Mouse (Mus musculus) intestine, postnatal 0 days (tissue): ENCODE measurements at regions not wholly inside any gene's neighbourhood (a gene's known extent, or its start where the extent isn't known, plus 50 kb on each side); places are given as distances from the start of the nearest gene placed in this dataset.
A peak's percentile ranks its signal among the peaks of the same experiment; 100 is the strongest.

Experiments used
- ATAC-seq: fragments of 200-750 bp; cut with Nextera tagmentation; 2 replicates; pipeline ENCODE4 v1.8.0; 2017; ENCODE audit warnings: mild to moderate bottlenecking, moderate TSS enrichment, moderate library complexity
- H3K27ac ChIP-seq: fragments of 300-500 bp; sonication (generic); 2 replicates; pipeline ENCODE4 v1.5.1; 2014; ENCODE audit warnings: mild to moderate bottlenecking, low read depth, low read length, moderate library complexity
- H3K27me3 ChIP-seq: fragments of 300-500 bp; sonication (generic); replicated peaks from 2 replicates; pipeline ENCODE4 v1.6.1; 2014; ENCODE audit warnings: low read length, mixed read lengths; ENCODE audit not compliant: control insufficient read depth, insufficient read depth
- H3K36me3 ChIP-seq: fragments of 300-500 bp; sonication (generic); 2 replicates; pipeline ENCODE4 v1.6.1; 2014; ENCODE audit warnings: mild to moderate bottlenecking, moderate library complexity; ENCODE audit not compliant: control insufficient read depth, insufficient read depth
- H3K4me1 ChIP-seq: fragments of 300-500 bp; sonication (generic); replicated peaks from 2 replicates; pipeline ENCODE4 v1.6.1; 2014; ENCODE audit warnings: antibody characterized with exemption, low read length, mixed read lengths; ENCODE audit not compliant: control insufficient read depth, insufficient read depth
- H3K4me2 ChIP-seq: fragments of 300-500 bp; sonication (generic); replicated peaks from 2 replicates; pipeline ENCODE4 v1.6.1; 2014; ENCODE audit warnings: low read depth, mild to moderate bottlenecking, moderate library complexity
- H3K4me3 ChIP-seq: fragments of 300-500 bp; sonication (generic); 2 replicates; pipeline ENCODE4 v1.5.1; 2014; ENCODE audit warnings: low read depth, low read length
- H3K9ac ChIP-seq: fragments of 300-500 bp; sonication (generic); 2 replicates; pipeline ENCODE4 v1.6.1; 2014; ENCODE audit warnings: mild to moderate bottlenecking, low read depth, low read length
- H3K9me3 ChIP-seq: fragments of 300-500 bp; sonication (generic); 2 replicates; pipeline ENCODE4 v1.6.1; 2016; ENCODE audit warnings: mixed run types; ENCODE audit not compliant: control insufficient read depth
- CTCF ChIP-seq: sonication (generic); IDR thresholded peaks from 2 replicates; pipeline ENCODE4 v1.5.1; 2016; ENCODE audit warnings: low read depth, mild to moderate bottlenecking, control low read depth, antibody characterized with exemption, moderate library complexity
- WGBS: fragments of 180-500 bp; shearing (Covaris S2); extraction: QIAGEN DNeasy Blood & Tissue Kit; methylation state at CpG from one replicate; pipeline ENCODE4 v1.1.7; 2014; 5-methylcytosine and 5-hydroxymethylcytosine counted together

DNA sequence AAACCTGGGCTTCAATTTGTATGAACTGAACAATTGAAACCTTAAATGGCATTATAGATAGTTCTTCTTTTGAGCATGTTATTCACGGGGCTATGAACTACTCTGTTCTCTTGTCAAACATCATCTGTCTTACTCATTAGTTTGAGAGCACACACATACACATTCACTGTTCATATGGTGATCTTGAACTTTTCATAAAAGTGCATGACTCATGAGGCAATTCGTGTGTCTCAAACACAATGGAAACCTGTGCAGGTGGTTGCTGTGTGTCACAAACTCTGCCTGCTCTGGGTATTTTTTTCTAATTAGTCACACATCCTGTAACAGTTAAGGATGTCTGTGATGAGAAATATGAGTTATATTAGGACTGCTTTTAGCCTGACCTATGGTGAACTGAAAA lies 79.8 kb upstream of the Itprid2 start:
- no peak overlapping the region for H3K4me3 ChIP-seq
- H3K9me3 ChIP-seq, result no peaks in the 10 kb centered on the region
- no peak overlapping the region for H3K9ac ChIP-seq
- ATAC-seq, result no peak
- no peak for TF ChIP-seq CTCF
- H3K4me1 ChIP-seq, result no peaks in the 10 kb centered on the region
- no peaks in the 10 kb centered on the region for H3K27me3 ChIP-seq
- H3K27ac ChIP-seq, result no peak overlapping the region
- H3K36me3 ChIP-seq, result no peaks in the 10 kb centered on the region
- WGBS, result 62% methylated on average over 2 of the region's 2 CpGs
- no peak overlapping the region for H3K4me2 ChIP-seq

DNA sequence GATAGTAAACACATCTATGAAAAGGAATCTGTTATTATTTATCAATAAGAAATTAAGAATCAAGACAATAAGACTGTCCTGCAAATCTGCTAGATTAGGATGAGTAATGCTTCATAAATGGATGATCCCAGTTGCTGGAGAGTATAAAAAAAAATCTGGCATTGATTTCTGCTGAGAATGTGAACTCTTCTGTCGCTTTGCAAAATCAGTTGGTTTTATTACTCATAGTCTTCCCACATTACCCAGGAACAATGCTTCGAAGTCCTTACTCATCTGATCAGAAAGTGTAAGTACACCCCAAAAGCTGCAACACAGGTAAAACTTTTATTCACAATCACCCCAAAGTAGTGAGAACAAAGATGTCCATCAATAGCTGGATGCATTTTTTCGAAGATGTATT lies 77.8 kb upstream of the Itprid2 start:
- no peaks in the 10 kb centered on the region for H3K9me3 ChIP-seq
- 88% methylated on average over 3 of the region's 3 CpGs for WGBS
- no peak overlapping the region for H3K27ac ChIP-seq
- no peaks in the 10 kb centered on the region for H3K4me1 ChIP-seq
- no peak overlapping the region for H3K4me2 ChIP-seq
- H3K4me3 ChIP-seq, result no peak overlapping the region
- no peak overlapping the region for H3K9ac ChIP-seq
- no peak for TF ChIP-seq CTCF
- no peak for ATAC-seq
- no peaks in the 10 kb centered on the region for H3K27me3 ChIP-seq
- no peaks in the 10 kb centered on the region for H3K36me3 ChIP-seq

DNA sequence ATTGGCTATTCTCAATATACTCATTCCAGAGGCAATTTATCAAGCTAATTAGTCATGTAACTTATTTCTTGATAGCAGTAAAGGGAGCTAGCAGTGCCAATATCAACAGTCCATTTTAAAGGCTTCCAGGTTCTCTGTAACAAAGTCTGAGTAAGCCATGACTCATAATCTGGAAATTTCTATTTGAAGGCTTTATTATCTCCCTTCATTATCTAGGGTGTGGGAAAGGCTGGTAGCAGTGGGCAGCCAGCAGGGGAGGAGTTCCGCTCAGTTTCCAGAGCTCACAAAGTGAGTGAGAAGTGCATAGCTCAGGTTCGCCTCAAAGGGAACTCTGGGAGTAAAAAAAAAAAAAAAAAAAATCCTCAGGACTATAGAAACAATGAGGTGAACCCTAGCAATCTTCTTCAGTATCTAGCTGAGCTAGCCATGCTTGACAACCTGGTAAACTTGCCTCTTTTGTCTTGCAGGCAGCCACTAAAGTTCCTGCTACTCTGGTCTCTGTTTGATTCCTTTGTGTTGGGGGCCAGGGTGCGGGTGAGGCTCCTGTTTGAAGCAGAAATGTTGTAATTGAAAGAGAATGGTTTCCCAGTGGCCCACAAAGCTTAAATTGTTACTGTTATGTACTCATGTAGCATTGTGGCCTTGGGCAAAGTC lies 68.7 kb upstream of the Itprid2 start:
- WGBS, result 29% methylated on average over 3 of the region's 3 CpGs
- no peak overlapping the region for H3K27ac ChIP-seq
- ATAC-seq, result peak; percentile 89
- H3K4me1 ChIP-seq, result no peaks in the 10 kb centered on the region
- H3K36me3 ChIP-seq, result no peaks in the 10 kb centered on the region
- H3K27me3 ChIP-seq, result no peaks in the 10 kb centered on the region
- no peak overlapping the region for H3K4me3 ChIP-seq
- H3K9ac ChIP-seq, result no peak overlapping the region
- TF ChIP-seq CTCF, result peak; percentile 50; the same call in 1 of the 2 replicates
- no peak overlapping the region for H3K4me2 ChIP-seq
- no peaks in the 10 kb centered on the region for H3K9me3 ChIP-seq

DNA sequence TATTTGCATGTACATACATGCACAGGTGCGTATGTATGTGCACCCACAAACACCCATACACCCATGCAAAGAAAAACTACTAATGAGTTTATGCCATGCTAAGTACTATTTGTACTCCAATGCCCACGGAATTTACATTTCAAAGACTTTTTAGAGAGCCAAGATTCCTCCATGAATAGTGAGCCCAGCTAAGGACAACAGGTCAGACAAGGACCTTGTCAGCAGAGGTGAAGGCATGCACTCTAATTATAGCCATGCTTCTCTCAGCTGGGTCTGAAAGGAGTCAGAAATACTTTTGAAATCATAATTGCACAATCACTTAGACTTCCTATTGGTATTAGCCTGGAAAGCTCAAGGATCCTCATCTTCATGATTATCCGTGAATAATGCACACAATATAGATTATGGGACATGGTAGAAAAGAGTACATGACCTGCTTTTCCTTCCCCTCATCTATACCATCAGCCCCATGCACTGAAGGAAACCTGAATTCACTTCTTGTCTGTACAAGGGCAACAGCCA lies 67.7 kb upstream of the Itprid2 start:
- Histone ChIP-seq H3K4me1 (no peaks in the 10 kb centered on the region), H3K4me3 (no peak overlapping the region), H3K9me3 (no peaks in the 10 kb centered on the region), H3K4me2 (no peak overlapping the region), H3K27ac (no peak overlapping the region), H3K36me3 (no peaks in the 10 kb centered on the region), H3K9ac (no peak overlapping the region), H3K27me3 (no peaks in the 10 kb centered on the region)
- no peak for ATAC-seq
- no peak for TF ChIP-seq CTCF
- 79% methylated on average over 3 of the region's 3 CpGs for WGBS

DNA sequence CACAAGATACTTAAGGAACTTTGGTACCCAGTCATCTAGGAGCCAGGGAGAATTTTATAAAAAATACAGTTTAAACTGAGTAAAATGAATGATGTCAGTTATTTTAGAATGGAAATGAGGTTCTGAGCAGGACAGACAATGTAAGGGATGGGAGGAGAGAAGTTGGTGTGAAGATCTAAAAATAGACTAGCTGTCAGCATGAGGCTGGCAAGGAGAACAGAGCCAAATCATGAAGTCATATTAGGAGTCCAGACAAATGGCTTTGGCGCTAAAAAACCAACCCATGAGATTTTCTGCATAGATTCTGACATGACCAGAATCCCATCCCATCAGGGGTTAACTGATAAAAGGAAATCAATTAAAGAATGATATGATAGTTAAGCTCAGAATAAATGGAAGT lies 65.5 kb upstream of the Itprid2 start:
- Histone ChIP-seq H3K4me3 (no peak overlapping the region), H3K27ac (no peak overlapping the region), H3K9me3 (no peaks in the 10 kb centered on the region), H3K9ac (no peak overlapping the region), H3K4me1 (no peaks in the 10 kb centered on the region), H3K4me2 (no peak overlapping the region), H3K36me3 (no peaks in the 10 kb centered on the region), H3K27me3 (no peaks in the 10 kb centered on the region)
- WGBS, result 87% methylated on average over 1 of the region's 1 CpGs
- ATAC-seq, result no peak
- no peak for TF ChIP-seq CTCF

DNA sequence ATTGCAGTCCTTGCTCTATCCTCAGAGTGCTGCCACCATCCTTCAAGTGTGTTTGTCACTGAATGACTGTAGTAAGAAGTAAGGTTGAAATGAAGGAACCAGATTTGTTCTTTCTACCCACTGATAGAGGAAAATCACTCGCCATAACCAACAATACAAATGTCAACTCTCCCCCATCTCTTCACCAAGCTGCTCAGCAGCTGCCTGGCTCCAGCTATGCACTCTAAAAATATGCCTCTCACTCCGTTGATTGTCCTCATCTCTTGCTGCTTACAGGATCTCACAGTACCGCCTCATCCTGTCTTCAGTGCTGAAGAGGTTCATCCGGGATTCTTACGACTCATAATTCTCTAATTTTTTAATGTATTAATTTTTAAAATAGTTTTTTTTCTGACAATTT lies 63.2 kb upstream of the Itprid2 start:
- Histone ChIP-seq H3K4me2 (no peak overlapping the region), H3K36me3 (no peaks in the 10 kb centered on the region), H3K27me3 (no peaks in the 10 kb centered on the region), H3K4me3 (no peak overlapping the region), H3K27ac (no peak overlapping the region), H3K9me3 (no peaks in the 10 kb centered on the region), H3K9ac (no peak overlapping the region), H3K4me1 (0 out of 2 replicates have a peak, but pooled peaks cover 3% of the 10 kb centered on the region)
- ATAC-seq, result no peak
- TF ChIP-seq CTCF, result no peak
- 85% methylated on average over 5 of the region's 5 CpGs for WGBS
